Mouse (Mus musculus) G1E (cell line): ENCODE measurements around the gene Inpp5d.

Experiments
- CTCF ChIP-seq: IDR thresholded peaks from 2 replicates; pipeline ENCODE4 v1.5.1; 2012; ENCODE audit warnings: low read depth, low read length, inconsistent platforms, mixed read lengths
- GATA1 ChIP-seq: IDR thresholded peaks from 2 replicates; pipeline ENCODE4 v1.6.1; 2012; ENCODE audit warnings: borderline replicate concordance, low read length, inconsistent platforms, mixed read lengths
- TAL1 ChIP-seq: conservative IDR thresholded peaks from 2 replicates; pipeline ENCODE4 v1.6.1; 2012; ENCODE audit warnings: low read depth, low read length, inconsistent platforms, mixed read lengths

DNA sequence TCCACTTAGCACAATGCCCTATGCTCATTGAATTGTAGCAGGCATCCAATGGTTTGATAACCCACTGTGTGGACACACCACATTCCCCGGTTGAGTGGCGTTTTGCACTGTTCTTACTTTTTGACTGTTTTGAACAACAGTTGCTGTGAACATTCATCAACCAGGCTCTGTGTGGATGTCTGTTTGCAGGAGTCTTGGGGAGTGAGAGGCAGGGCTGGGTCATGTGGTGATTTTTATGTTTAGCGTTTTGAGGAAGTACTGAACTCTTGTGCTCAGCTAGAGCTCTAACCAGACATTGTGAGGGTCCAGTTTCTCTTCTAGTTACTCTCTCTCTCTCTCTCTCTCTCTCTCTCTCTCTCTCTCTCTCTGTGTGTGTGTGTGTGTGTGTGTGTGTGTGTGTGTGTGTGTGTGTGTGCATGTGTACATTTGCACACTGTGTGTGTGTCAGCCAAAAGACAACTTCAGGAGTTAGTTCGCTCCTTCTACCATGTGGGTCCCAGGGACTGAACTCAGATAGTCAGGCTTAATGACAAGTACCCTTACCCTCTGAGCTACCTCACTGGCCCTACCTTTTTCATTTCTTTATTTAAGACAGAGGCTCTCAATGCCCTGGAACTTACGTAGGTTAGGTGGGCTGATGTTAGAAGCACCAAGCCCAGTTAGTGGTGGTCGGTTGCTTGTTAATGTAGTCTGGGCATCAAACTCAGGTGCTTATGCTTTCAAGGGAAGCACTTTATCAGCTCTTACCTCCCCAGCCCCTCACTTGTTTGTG, 5.3 kb downstream of the Inpp5d start:
- TF ChIP-seq CTCF (no peak), GATA1 (no peak), TAL1 (no peak)
